Mouse (Mus musculus) heart, adult 2 months (tissue): ENCODE results near the gene Btbd1.

Experiments used
- CTCF ChIP-seq: fragments of 200-600 bp; IDR thresholded peaks from 2 replicates; pipeline ENCODE4 v1.8.1; 2022; ENCODE audit warnings: antibody characterized with exemption, mild to moderate bottlenecking, moderate library complexity
- EP300 ChIP-seq: fragments of 200-500 bp; IDR thresholded peaks from 2 replicates; pipeline ENCODE4 v1.6.1; 2011; ENCODE audit warnings: low read depth, low read length, control low read depth; ENCODE audit not compliant: insufficient read depth

GRCm38 (mm10) chr7:81862587-81863583 lies 33.7 kb upstream of the Btbd1 start:
- no peak for TF ChIP-seq CTCF
- no peak for TF ChIP-seq EP300
